Mouse (Mus musculus) lung, postnatal 25 days (tissue): ENCODE measurements around the gene Pitpnm3.

Experiments used
- DNase-seq: peaks from one replicate; pipeline ENCODE4 v3.0.0; 2022; ENCODE audit warnings: low spot score

Pitpnm3 gene

GRCm38 (mm10) chr11:72022827-72023226 lies 112.8 kb downstream of the Pitpnm3 start:
- DNase-seq, result no peak

- no peak for DNase-seq
These were observed 114.6 kb downstream of the Pitpnm3 start for GRCm38 (mm10) chr11:72021015-72021414.

GRCm38 (mm10) chr11:72017253-72017601 lies 118.4 kb downstream of the Pitpnm3 start:
- DNase-seq, result no peak

GRCm38 (mm10) chr11:72016518-72017252 lies 118.9 kb downstream of the Pitpnm3 start:
- no peak for DNase-seq

GRCm38 (mm10) chr11:72014674-72015073 lies 120.9 kb downstream of the Pitpnm3 start:
- no peak for DNase-seq

- no peak for DNase-seq
These were observed 123.6 kb downstream of the Pitpnm3 start for GRCm38 (mm10) chr11:72011955-72012354.

- no peak for DNase-seq
These were observed 124.4 kb downstream of the Pitpnm3 start for GRCm38 (mm10) chr11:72010940-72011722.

GRCm38 (mm10) chr11:72010367-72010766 lies 125.2 kb downstream of the Pitpnm3 start:
- DNase-seq, result no peak

GRCm38 (mm10) chr11:72005547-72005946 lies 130.0 kb downstream of the Pitpnm3 start:
- DNase-seq, result no peak

- no peak for DNase-seq
These were observed 132.4 kb downstream of the Pitpnm3 start for GRCm38 (mm10) chr11:72003171-72003570.

- DNase-seq, result peak; percentile 47
These were observed 133.3 kb downstream of the Pitpnm3 start for GRCm38 (mm10) chr11:72002138-72002853.

GRCm38 (mm10) chr11:72000194-72000593 lies 135.4 kb downstream of the Pitpnm3 start:
- DNase-seq, result no peak
